Mouse (Mus musculus) erythroblast, embryonic 14.5 days (primary cell): ENCODE results near the gene Tmem102.

ENCODE experiments used
- GATA1 ChIP-seq: IDR thresholded peaks from 2 replicates; pipeline ENCODE4 v1.6.1; 2012; ENCODE audit warnings: low read length, inconsistent platforms, mixed read lengths
- TAL1 ChIP-seq: IDR thresholded peaks from 3 replicates; pipeline ENCODE4 v1.6.1; 2012; ENCODE audit warnings: low read length, inconsistent platforms, mixed read lengths

DNA sequence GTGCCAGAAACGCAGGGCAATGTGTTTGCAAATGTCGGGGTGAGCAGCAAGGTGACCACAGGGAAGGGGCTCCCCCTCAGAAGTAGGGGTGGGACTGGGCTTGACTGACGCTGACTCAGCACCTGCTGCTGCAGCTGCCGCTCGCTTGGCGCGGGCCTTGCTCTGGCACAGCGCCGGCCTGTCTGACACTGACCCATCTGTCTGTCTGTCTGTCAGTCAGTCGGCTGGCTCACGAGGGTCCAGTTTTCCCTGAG lies 5.4 kb downstream of the Tmem102 start:
- TF ChIP-seq TAL1 (no peak), GATA1 (no peak)
